Mouse (Mus musculus) cerebellum, adult 2 months (tissue): ENCODE measurements at regions not wholly inside any gene's neighbourhood (a gene's known extent, or its start where the extent isn't known, plus 50 kb on each side); places are given as distances from the start of the nearest gene placed in this dataset.

Experiments
- CTCF ChIP-seq: fragments of 200-500 bp; IDR thresholded peaks from 2 replicates; pipeline ENCODE4 v1.5.1; 2011; ENCODE audit warnings: low read depth, mild to moderate bottlenecking, control low read depth, low read length, moderate library complexity, borderline replicate concordance; ENCODE audit not compliant: insufficient read depth
- POLR2A ChIP-seq: fragments of 200-500 bp; IDR thresholded peaks from 2 replicates; pipeline ENCODE4 v1.6.1; 2011; ENCODE audit warnings: low read length, control low read depth, borderline replicate concordance; ENCODE audit not compliant: insufficient read depth

DNA sequence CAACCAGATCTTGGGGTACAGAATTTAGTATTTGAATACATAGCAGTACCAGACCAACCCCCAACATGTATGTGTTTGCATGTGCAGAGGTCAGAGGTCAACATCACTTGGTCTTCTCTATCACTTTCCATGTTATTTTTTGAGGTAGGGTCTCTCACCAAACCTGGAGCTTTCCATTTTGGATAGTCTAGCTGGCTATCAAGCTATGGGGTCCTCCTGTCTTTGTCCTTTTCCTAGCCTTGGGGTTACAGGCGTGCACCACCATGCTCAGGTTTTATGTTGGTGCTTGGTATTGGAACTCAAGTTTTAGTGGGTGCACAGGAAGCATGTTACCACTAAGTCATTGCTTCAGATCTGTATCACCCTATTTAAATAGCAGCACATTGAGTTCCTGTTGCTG is 151.0 kb downstream of the Plekhb2 start:
- no peak for TF ChIP-seq POLR2A
- no peak for TF ChIP-seq CTCF
